Mouse (Mus musculus) heart, postnatal 25 days (tissue): ENCODE data around the gene Fam43a. TPM values are rescaled to one million over a fixed set of nuclear protein-coding genes. Genes with fewer than 3 reads are reported as not detected.

ENCODE experiments used
- DNase-seq: peaks from one replicate; pipeline ENCODE4 v3.0.0; 2022; ENCODE audit warnings: low spot score
- intact Hi-C: fragments of 180-260 bp; cut with DNase I; formaldehyde crosslinking; loops from one replicate; pipeline ENCODE4 v1.15.1; 2025
- total RNA-seq, 2 experiments: library from RNA; stranded (reverse); gene quantifications; 2 replicates each; pipeline ENCODE4 v1.2.3; 2021

Fam43a gene
- total RNA-seq, 2 experiments from 2014 or later: 25.8 to 31.2 TPM

DNA sequence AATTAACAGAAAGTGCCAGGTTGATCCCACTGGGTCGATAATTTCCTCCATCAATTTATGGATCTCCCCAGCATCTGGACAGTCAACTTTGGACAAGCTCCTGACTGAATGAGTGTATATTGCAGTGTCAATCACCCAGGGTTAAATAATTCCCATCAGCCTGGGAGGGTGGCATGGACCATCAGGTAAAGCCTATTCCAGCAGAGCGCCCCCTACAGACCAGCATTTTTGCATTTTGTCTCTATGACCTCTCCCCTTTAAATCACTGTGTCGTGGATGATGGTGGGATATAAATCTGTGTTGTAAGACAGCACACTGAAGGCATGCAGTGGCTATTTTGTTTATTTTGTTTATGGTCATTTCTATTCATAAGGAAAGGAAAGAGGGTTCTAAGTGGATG, 7.5 kb upstream of the Fam43a start:
- DNase-seq: no peak
- intact Hi-C loops: no loop called here

- DNase-seq: no peak
- intact Hi-C loops: loop anchor here (5.0 kb wide), 1 partner anchor 762 kb away; no protein-coding TSS in a partner anchor
These were observed 4.2 kb upstream of the Fam43a start for GRCm38 (mm10) chr16:30595356-30595755.

- intact Hi-C loops: loop anchor here (5.0 kb wide), 1 partner anchor 761 kb away; no protein-coding TSS in a partner anchor
- no peak for DNase-seq
These were observed 3.5 kb upstream of the Fam43a start for GRCm38 (mm10) chr16:30595835-30596557.

GRCm38 (mm10) chr16:30596959-30597681, 2.4 kb upstream of the Fam43a start:
- peak; percentile 68 for DNase-seq
- intact Hi-C loops: loop anchor here (1.0 to 5.0 kb wide), 3 partner anchors 380 to 760 kb away; no protein-coding TSS in a partner anchor

- intact Hi-C loops: loop anchor here (2.0 to 5.0 kb wide), 6 partner anchors 67 to 338 kb away; no protein-coding TSS in a partner anchor
- DNase-seq: peak; percentile 51
These were observed 1.0 kb downstream of the Fam43a start for GRCm38 (mm10) chr16:30600431-30601045.

DNA sequence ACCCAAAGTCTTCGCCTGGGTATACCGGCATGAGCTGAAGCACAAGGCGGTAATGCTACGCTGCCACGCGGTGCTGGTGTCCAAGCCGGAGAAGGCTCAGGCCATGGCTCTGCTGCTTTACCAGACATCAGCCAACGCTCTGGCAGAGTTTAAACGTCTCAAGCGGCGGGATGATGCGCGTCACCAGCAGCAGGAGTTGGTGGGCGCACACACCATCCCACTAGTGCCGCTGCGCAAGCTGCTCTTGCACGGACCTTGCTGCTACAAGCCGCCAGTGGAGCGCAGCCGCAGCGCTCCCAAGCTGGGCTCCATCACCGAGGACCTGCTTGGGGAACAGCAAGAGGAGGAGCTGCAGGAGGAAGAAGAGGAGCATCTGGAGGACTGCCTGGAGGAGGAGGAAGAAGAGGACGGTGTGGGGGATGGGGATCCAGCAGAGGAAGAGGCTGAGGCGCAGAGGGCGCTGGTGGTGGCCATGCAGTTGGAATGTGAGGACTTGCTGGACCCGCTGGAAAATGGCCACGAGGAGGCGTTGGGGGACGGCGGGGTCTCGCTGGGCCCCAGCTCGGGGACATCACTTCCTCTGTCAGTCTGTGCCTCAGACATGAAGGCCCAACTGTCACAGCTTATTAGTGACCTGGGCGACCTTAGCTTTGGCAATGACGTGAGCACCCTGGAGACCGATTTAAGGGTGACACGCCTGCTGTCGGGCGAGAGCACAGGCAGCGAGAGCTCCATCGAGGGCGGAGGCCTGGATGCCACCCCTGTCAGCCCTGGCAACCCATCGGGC, 1.7 kb downstream of the Fam43a start:
- peak; percentile 45 for DNase-seq
- intact Hi-C loops: loop anchor here (2.0 to 5.0 kb wide), 6 partner anchors 66 to 338 kb away; no protein-coding TSS in a partner anchor

DNA sequence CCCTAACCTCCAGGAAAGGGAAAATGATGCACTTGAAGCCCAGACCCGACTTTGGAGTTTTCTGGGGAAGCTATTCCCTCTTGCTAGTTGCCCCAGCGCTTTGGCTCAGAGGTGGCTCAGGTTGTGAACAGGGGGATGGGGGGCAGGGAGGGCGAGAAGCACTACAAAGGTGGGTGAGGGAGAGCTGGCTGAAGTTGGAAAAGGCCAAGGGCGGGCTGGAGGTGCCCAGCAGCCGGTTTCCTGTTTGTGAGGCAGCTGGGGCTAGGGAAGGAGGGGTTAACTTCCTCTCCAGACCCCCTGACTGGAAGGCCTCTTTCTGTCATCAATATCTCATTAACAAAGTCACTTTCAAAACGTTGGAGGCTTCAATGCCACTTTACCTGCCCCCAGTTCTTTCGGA, 2.4 kb downstream of the Fam43a start:
- DNase-seq: no peak
- intact Hi-C loops: loop anchor here (2.0 to 5.0 kb wide), 6 partner anchors 65 to 337 kb away; no protein-coding TSS in a partner anchor

- DNase-seq: no peak
- intact Hi-C loops: loop anchor here (5.0 kb wide), 1 partner anchor 64 kb away; no protein-coding TSS in a partner anchor
These were observed 3.4 kb downstream of the Fam43a start for GRCm38 (mm10) chr16:30602684-30603530.

DNA sequence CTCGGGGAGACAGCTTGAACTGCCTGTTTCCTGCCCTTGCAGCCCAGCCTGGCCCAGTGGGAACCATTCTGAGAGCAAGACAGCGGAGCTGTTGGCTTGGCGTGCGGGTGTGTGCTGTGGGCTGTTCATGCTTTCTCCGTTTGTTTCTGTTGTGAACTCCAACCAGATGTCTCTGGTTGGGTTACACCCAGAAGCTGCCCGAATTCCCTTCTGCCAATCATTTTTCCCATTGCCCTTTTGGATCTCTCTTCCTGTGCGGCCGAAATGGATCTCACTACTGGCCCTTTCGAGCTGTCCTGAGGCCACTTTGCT, 4.0 kb downstream of the Fam43a start:
- DNase-seq: no peak
- intact Hi-C loops: loop anchor here (5.0 kb wide), 1 partner anchor 64 kb away; no protein-coding TSS in a partner anchor

GRCm38 (mm10) chr16:30604061-30604806, 4.7 kb downstream of the Fam43a start:
- intact Hi-C loops: loop anchor here (2.0 to 5.0 kb wide), 2 partner anchors 63 to 217 kb away; no protein-coding TSS in a partner anchor

GRCm38 (mm10) chr16:30604807-30605137, 5.2 kb downstream of the Fam43a start:
- intact Hi-C loops: loop anchor here (2.0 to 5.0 kb wide), 3 partner anchors 43 to 216 kb away; no protein-coding TSS in a partner anchor
- DNase-seq: no peak

More at GRCm38 (mm10) chr16:30604061-30604806, 4.7 kb downstream of the Fam43a start:
- DNase-seq: no peak

DNA sequence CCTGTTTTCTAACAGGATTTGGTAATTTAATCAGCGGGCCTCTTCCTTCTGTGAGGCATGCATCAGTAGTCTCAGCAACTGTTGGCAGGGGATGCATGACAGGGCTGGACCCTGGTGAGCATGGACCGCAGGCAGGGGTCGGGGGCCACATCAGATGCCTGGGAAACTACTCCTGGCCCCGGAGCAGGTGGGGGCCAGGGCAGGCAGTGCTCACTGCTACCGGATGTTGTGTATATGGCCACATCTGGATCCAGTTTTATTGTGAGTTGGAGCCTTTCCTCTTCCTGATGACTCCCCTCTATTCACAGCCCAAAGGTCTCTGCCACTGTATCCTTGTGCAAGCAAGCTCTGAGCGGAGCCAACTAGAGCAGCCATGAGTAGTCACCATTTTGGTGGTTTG, 6.0 kb downstream of the Fam43a start:
- intact Hi-C loops: loop anchor here (2.0 to 5.0 kb wide), 2 partner anchors 42 to 215 kb away; no protein-coding TSS in a partner anchor
- no peak for DNase-seq

- intact Hi-C loops: loop anchor here (5.0 kb wide), 1 partner anchor 39 kb away; no protein-coding TSS in a partner anchor
These were observed 8.3 kb downstream of the Fam43a start for GRCm38 (mm10) chr16:30607868-30608267.

GRCm38 (mm10) chr16:30611331-30611730, 11.8 kb downstream of the Fam43a start:
- intact Hi-C loops: no loop called here
- no peak for DNase-seq

More at GRCm38 (mm10) chr16:30607868-30608267, 8.3 kb downstream of the Fam43a start:
- DNase-seq: no peak

- intact Hi-C loops: no loop called here
- DNase-seq: no peak
These were observed 13.6 kb downstream of the Fam43a start for GRCm38 (mm10) chr16:30613122-30613521.

DNA sequence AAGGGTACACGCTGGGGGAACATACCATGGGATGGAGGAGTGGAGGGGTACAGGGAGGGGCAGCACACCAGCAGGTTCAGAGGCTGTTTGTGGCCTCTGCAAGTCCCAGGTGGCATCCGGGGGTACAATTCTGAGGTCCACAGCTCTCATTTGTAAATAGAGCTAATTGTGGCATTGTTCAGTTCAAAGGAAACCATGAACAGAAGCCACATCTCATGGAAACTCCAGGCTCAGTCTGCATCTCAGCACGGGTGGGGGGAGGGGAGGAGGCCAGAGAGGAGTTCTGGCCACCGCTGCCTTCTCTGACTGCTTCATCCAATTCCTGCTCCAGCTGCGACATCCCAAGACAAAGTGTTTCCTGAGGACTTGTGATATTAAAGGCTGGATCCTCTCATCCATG, 14.6 kb downstream of the Fam43a start:
- intact Hi-C loops: no loop called here
- no peak for DNase-seq

DNA sequence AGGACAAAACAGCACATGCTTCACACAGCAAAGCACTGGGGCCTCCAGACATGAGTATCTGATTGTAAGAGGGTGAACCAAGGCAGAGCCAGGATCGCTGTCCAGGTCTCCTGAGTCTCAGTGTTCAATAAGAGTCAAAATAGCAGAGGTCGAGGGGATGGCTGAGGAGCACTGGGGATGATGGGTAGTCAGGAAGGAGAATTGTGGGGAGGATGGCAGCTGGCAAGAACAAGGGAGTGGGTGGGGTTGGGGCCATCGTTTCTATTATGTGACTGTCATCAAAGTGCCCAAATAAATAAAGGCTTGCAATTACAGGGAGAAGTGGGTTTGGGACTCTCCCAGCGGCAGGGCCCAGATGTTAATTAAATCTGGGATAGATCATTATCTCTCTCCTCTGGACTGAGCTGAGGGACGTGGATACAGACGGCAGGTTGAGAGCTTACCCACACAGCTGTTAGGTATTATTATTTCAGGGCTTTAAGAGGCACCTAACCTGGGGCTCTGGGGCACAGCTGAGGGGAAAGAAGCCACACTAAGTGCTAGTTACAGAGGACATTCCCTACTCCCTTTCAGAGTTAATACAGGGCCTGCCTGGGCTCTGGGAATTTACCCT, 15.3 kb downstream of the Fam43a start:
- intact Hi-C loops: no loop called here
- DNase-seq: no peak
